Mouse (Mus musculus) C2C12 (cell line): Measurements from ENCODE around the gene Gtpbp8.

Source experiments
- CEBPB ChIP-seq: IDR thresholded peaks from one replicate; pipeline ENCODE4 v1.6.1; 2011; ENCODE audit warnings: low read depth, mild to moderate bottlenecking, control low read depth, moderate library complexity
- CTCF ChIP-seq: IDR thresholded peaks from one replicate; pipeline ENCODE4 v1.5.1; 2011; ENCODE audit not compliant: control insufficient read depth, insufficient read depth, insufficient read length
- FOSL1 ChIP-seq: IDR thresholded peaks from one replicate; pipeline ENCODE4 v1.8.0; 2011; ENCODE audit warnings: mild to moderate bottlenecking, low read length; ENCODE audit not compliant: poor library complexity, insufficient read depth, severe bottlenecking
- MAX ChIP-seq: IDR thresholded peaks from one replicate; pipeline ENCODE4 v1.6.1; 2011; ENCODE audit warnings: mild to moderate bottlenecking, control low read depth
- MYOD1 ChIP-seq: IDR thresholded peaks from one replicate; pipeline ENCODE4 v1.6.1; 2011; ENCODE audit warnings: low read depth; ENCODE audit not compliant: control insufficient read depth, insufficient read length
- USF1 ChIP-seq: IDR thresholded peaks from one replicate; pipeline ENCODE4 v1.6.1; 2011; ENCODE audit warnings: low read depth, mild to moderate bottlenecking, control low read depth, moderate library complexity

DNA sequence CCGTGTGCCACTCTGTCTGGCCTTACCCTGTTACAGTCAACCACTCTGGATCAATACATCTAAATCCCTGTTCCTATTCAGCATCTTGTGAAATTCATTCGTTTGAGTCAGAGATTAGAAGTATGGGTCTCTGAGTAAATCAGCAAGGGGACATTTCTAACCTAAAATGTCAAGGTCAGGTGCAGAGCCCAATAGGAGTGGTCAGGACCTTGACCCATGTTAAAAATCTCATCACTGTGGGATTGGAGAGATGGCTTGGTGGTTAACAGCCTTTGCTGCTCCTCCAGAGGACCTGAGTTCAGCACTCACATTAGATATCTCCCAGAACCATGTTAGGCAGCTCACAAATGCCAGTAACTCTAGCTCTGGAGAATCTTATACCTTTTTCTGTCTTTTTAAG lies 55.7 kb downstream of the Gtpbp8 start:
- TF ChIP-seq CTCF = no peak
- no peak for TF ChIP-seq MAX
- no peak for TF ChIP-seq FOSL1
- no peak for TF ChIP-seq MYOD1
- TF ChIP-seq USF1 = no peak
- TF ChIP-seq CEBPB = no peak
